Mouse (Mus musculus) CH12.LX (cell line): ENCODE measurements around the gene Tcf25. TPM values are rescaled to one million over a fixed set of nuclear protein-coding genes. Genes with fewer than 3 reads are reported as not detected.

Experiments used
- DNase-seq: peaks from one replicate; pipeline ENCODE4 v3.0.0-alpha.2; 2013; ENCODE audit errors: extremely low read depth
- H3K27ac ChIP-seq: 2 replicates; pipeline ENCODE4 v1.5.1; 2012; ENCODE audit warnings: low read depth, mild to moderate bottlenecking, control low read depth, moderate library complexity; ENCODE audit not compliant: insufficient read depth
- H3K27me3 ChIP-seq: replicated peaks from 2 replicates; pipeline ENCODE3; 2012; ENCODE audit warnings: inconsistent platforms
- H3K36me3 ChIP-seq, 2 experiments: replicated peaks in 1 of 2; 2 replicates each; pipeline versions ENCODE3 to v1.6.1; 2012; ENCODE audit warnings: inconsistent platforms in 1 of 2, low read length in 1 of 2, mild to moderate bottlenecking in 1 of 2, mixed read lengths in 1 of 2, moderate library complexity in 1 of 2; ENCODE audit not compliant: control insufficient read depth in 1 of 2, insufficient read depth in 1 of 2
- H3K4me1 ChIP-seq, 2 experiments: 2 replicates each; pipeline ENCODE4 v1.6.1; 2012; ENCODE audit warnings: inconsistent platforms in 1 of 2, moderate library complexity in 1 of 2; ENCODE audit not compliant: insufficient read depth in 2 of 2, control insufficient read depth in 1 of 2
- H3K4me2 ChIP-seq: 2 replicates; pipeline ENCODE4 v1.6.1; 2012; ENCODE audit warnings: low read depth, mild to moderate bottlenecking, control low read depth; ENCODE audit not compliant: poor library complexity, insufficient read depth, severe bottlenecking
- H3K4me3 ChIP-seq, 3 experiments: fragments of 150-350 bp in 1 of 3; sonication (generic) in 1 of 3; replicated peaks in 1 of 3; 2 replicates each; pipeline versions ENCODE3 to v1.5.1; 2011 to 2012; ENCODE audit warnings: low read depth in 2 of 3, low read length in 2 of 3, mild to moderate bottlenecking in 2 of 3, moderate library complexity in 2 of 3, control low read depth in 1 of 3, improper control_type of control experiment in 1 of 3, inconsistent platforms in 1 of 3, mixed read lengths in 1 of 3; ENCODE audit not compliant: poor library complexity in 1 of 3
- H3K79me2 ChIP-seq: replicated peaks from 2 replicates; pipeline ENCODE4 v1.6.1; 2012; ENCODE audit warnings: mild to moderate bottlenecking, moderate library complexity; ENCODE audit not compliant: control insufficient read depth, poor library complexity, insufficient read depth, severe bottlenecking; ENCODE audit errors: extremely low read depth
- H3K9ac ChIP-seq: 2 replicates; pipeline ENCODE4 v1.6.1; 2012; ENCODE audit warnings: low read depth, mild to moderate bottlenecking, control low read depth, moderate library complexity; ENCODE audit not compliant: insufficient read depth
- H3K9me3 ChIP-seq: replicated peaks from 2 replicates; pipeline ENCODE3; 2012; ENCODE audit warnings: low read length, inconsistent platforms, mixed read lengths
- BHLHE40 ChIP-seq: IDR thresholded peaks from 2 replicates; pipeline ENCODE4 v1.6.1; 2011; ENCODE audit warnings: mild to moderate bottlenecking, low read depth, low read length, improper control_type of control experiment
- EP300 ChIP-seq: IDR thresholded peaks from 2 replicates; pipeline ENCODE4 v1.6.1; 2011; ENCODE audit warnings: low read length, improper control_type of control experiment
- ETS1 ChIP-seq: conservative IDR thresholded peaks from 2 replicates; pipeline ENCODE4 v1.6.1; 2012; ENCODE audit warnings: low read depth, mild to moderate bottlenecking, inconsistent platforms, low read length, improper control_type of control experiment, moderate library complexity
- IRF4 ChIP-seq: IDR thresholded peaks from 2 replicates; pipeline ENCODE4 v1.6.1; 2014; ENCODE audit warnings: low read depth, mild to moderate bottlenecking, inconsistent platforms, low read length, improper control_type of control experiment
- KAT2A ChIP-seq: IDR thresholded peaks from 2 replicates; pipeline ENCODE4 v1.6.1; 2012; ENCODE audit warnings: low read length, improper control_type of control experiment, inconsistent platforms; ENCODE audit not compliant: insufficient replicate concordance
- MAFK ChIP-seq: IDR thresholded peaks from 2 replicates; pipeline ENCODE4 v1.6.1; 2011; ENCODE audit warnings: low read length, improper control_type of control experiment; ENCODE audit not compliant: insufficient replicate concordance
- MAX ChIP-seq: IDR thresholded peaks from 2 replicates; pipeline ENCODE4 v1.6.1; 2011; ENCODE audit warnings: low read length, improper control_type of control experiment
- MAZ ChIP-seq: IDR thresholded peaks from 2 replicates; pipeline ENCODE4 v1.6.1; 2012; ENCODE audit warnings: low read depth, mild to moderate bottlenecking, inconsistent platforms, low read length, improper control_type of control experiment, moderate library complexity
- MEF2A ChIP-seq: IDR thresholded peaks from 2 replicates; pipeline ENCODE4 v1.6.1; 2014; ENCODE audit warnings: low read depth, mild to moderate bottlenecking, inconsistent platforms, low read length, improper control_type of control experiment, borderline replicate concordance
- MXI1 ChIP-seq: IDR thresholded peaks from 2 replicates; pipeline ENCODE4 v1.6.1; 2011; ENCODE audit warnings: mild to moderate bottlenecking, low read depth, low read length, improper control_type of control experiment
- PAX5 ChIP-seq: IDR thresholded peaks from 2 replicates; pipeline ENCODE4 v1.6.1; 2012; ENCODE audit warnings: low read length, inconsistent platforms, mixed read lengths
- POLR2A ChIP-seq: IDR thresholded peaks from 2 replicates; pipeline ENCODE4 v1.6.1; 2011; ENCODE audit warnings: low read depth, mild to moderate bottlenecking, improper control_type of control experiment, low read length
- SIN3A ChIP-seq: IDR thresholded peaks from 2 replicates; pipeline ENCODE4 v1.6.1; 2012; ENCODE audit warnings: low read length, improper control_type of control experiment, inconsistent platforms
- TBP ChIP-seq: conservative IDR thresholded peaks from 2 replicates; pipeline ENCODE4 v1.6.1; 2011; ENCODE audit warnings: low read depth, low read length, improper control_type of control experiment
- TCF12 ChIP-seq: IDR thresholded peaks from 2 replicates; pipeline ENCODE4 v1.6.1; 2014; ENCODE audit warnings: low read depth, mild to moderate bottlenecking, inconsistent platforms, low read length, improper control_type of control experiment
- UBTF ChIP-seq: IDR thresholded peaks from 2 replicates; pipeline ENCODE4 v1.6.1; 2012; ENCODE audit warnings: low read depth, mild to moderate bottlenecking, inconsistent platforms, low read length, improper control_type of control experiment, moderate library complexity
- ZKSCAN1 ChIP-seq: IDR thresholded peaks from 2 replicates; pipeline ENCODE4 v1.6.1; 2012; ENCODE audit warnings: low read depth, inconsistent platforms, low read length, improper control_type of control experiment, borderline replicate concordance
- ZMIZ1 ChIP-seq: IDR thresholded peaks from 2 replicates; pipeline ENCODE4 v1.6.1; 2012; ENCODE audit warnings: low read depth, mild to moderate bottlenecking, inconsistent platforms, low read length, improper control_type of control experiment
- ZNF384 ChIP-seq: IDR thresholded peaks from 2 replicates; pipeline ENCODE4 v1.6.1; 2012; ENCODE audit warnings: low read depth, low read length, improper control_type of control experiment, inconsistent platforms
- dilution Hi-C: fragments of 300-500 bp; cut with MboI; formaldehyde crosslinking; loops from 2 replicates; pipeline ENCODE4 v1.14.3; 2020; ENCODE audit warnings: low sequenced_read_pairs; ENCODE audit not compliant: extremely low pct_unique_long_range_greater_than_20kb, extremely low pct_ligation_motif_present
- in situ Hi-C: fragments of 300-500 bp; cut with MboI; formaldehyde crosslinking; loops from 3 replicates; pipeline ENCODE4 v1.14.3; 2019; ENCODE audit warnings: low sequenced_read_pairs, low pct_ligation_motif_present, low pct_unique_long_range_greater_than_20kb, mixed read lengths
- polyA plus RNA-seq: library from polyadenylated mRNA; unstranded; fragments of >175 nt; gene quantifications from 2 replicates; pipeline ENCODE4 v1.2.1, GENCODE M21; 2012; ENCODE audit warnings: low read depth; ENCODE audit not compliant: insufficient read length
- total RNA-seq, 2 experiments: library from RNA; depleted of rRNA; stranded (reverse); fragments of 300-350 nt in 1 of 2; fragments of >200 nt in 1 of 2; gene quantifications; 2 replicates each; pipeline ENCODE4 v1.2.3; 2012 to 2014

The Tcf25 gene
- total and polyA plus RNA-seq, 3 experiments, result 168 to 393 (median 207) TPM

- Histone ChIP-seq H3K27me3 (peaks cover 38% of the 10 kb centered on the region), H3K79me2 (no peaks in the 10 kb centered on the region), H3K4me1 (peaks cover 8 to 33% of the 10 kb centered on the region in 2 experiments), H3K9ac (no peak overlapping the region), H3K4me2 (no peak overlapping the region), H3K4me3 (no peak overlapping the region), H3K27ac (no peak overlapping the region), H3K9me3 (no peaks in the 10 kb centered on the region), H3K36me3 (no peaks in the 10 kb centered on the region)
- in situ Hi-C loops, result no loop called here
- DNase-seq, result no peak
- dilution Hi-C loops, result no loop called here
- TF ChIP-seq PAX5 (no peak), MAX (no peak), EP300 (no peak), MEF2A (no peak), IRF4 (no peak)
These were observed 39.1 kb upstream of the Tcf25 start for GRCm38 (mm10) chr8:123334467-123334866.

GRCm38 (mm10) chr8:123337475-123337874, 36.1 kb upstream of the Tcf25 start:
- in situ Hi-C loops (no loop called here), dilution Hi-C loops (no loop called here)
- H3K27ac ChIP-seq, result no peak overlapping the region
- TF ChIP-seq KAT2A, result no peak
- no peak for TF ChIP-seq TBP
- no peak for TF ChIP-seq ZMIZ1
- TF ChIP-seq TCF12, result no peak
- no peak for TF ChIP-seq SIN3A
- no peak for TF ChIP-seq ZKSCAN1
- TF ChIP-seq POLR2A, result no peak
- TF ChIP-seq BHLHE40, result no peak
- TF ChIP-seq UBTF, result no peak
- no peak for TF ChIP-seq MAFK
- TF ChIP-seq MAX, result no peak
- TF ChIP-seq ZNF384, result no peak
- TF ChIP-seq ETS1, result no peak
- no peak for TF ChIP-seq MAZ
- TF ChIP-seq MXI1, result no peak
- no peak overlapping the region for H3K4me3 ChIP-seq
- H3K4me2 ChIP-seq, result no peak overlapping the region
- H3K36me3 ChIP-seq, result no peaks in the 10 kb centered on the region
- no peaks in the 10 kb centered on the region for H3K79me2 ChIP-seq
- no peak overlapping the region for H3K9ac ChIP-seq
- H3K4me1 ChIP-seq, result peaks cover 0 to 22% of the 10 kb centered on the region in 2 experiments; a peak in 2 of 4 replicates
- DNase-seq, result no peak
- H3K9me3 ChIP-seq, result peaks cover 2% of the 10 kb centered on the region
- H3K27me3 ChIP-seq, result peaks cover 27% of the 10 kb centered on the region
